In the genomic region with DNA sequence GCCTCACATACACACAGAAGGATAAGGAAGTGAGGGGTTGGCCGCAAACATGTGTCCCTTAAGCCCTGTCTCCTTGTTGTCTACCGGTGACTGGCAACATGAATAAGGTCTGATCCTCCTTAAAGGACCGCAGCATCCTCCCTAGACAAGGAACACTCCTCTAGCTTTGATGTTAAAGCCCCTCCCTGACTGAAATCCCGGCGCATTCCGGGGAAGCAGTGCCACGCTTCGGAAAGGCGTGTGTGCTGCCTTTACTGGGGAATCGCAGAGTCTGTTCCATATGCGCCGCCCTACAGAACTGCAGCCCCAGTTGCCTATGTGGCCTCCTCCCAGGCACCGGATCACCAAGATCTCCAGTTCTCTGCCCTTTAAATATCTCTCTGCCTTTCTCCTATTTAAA, we compare ENCODE assay signal across 7 mouse cellular contexts. TPM values are rescaled to one million over a fixed set of nuclear protein-coding genes. Genes with fewer than 3 reads are reported as not detected.
DNase-seq lines count a peak whose midpoint lies in the region; ATAC-seq lines count a peak whose summit lies in the region.

No protein-coding gene starts in this region.

- no peak for ATAC-seq in heart, embryonic 16.5 days (replicated peaks; ENCODE audit: extremely low read depth, insufficient read depth, low FRiP score)
- ATAC-seq in lung, embryonic 16.5 days (ENCODE audit: low read depth) = no peak

- 1% methylated on average over 13 of the region's 13 CpGs for WGBS in embryonic facial prominence, embryonic 10.5 days
- WGBS in heart, embryonic 16.5 days = under 1% methylated on average over 13 of the region's 13 CpGs
- WGBS in lung, embryonic 16.5 days = under 1% methylated on average over 13 of the region's 13 CpGs

- peaks cover 62% of the 10 kb centered on the region for H3K4me1 ChIP-seq in embryonic facial prominence, embryonic 10.5 days
- peaks cover 17% of the 10 kb centered on the region for H3K4me1 ChIP-seq in heart, embryonic 16.5 days (ENCODE audit: control insufficient read depth, insufficient read depth, low read length)
- H3K4me1 ChIP-seq in lung, embryonic 16.5 days (replicated peaks; ENCODE audit: control insufficient read depth, insufficient read depth, low read length) = peaks cover 4% of the 10 kb centered on the region

- peak overlapping the region; percentile 80 for H3K4me3 ChIP-seq in embryonic facial prominence, embryonic 10.5 days
- H3K4me3 ChIP-seq in heart, embryonic 16.5 days (ENCODE audit: low read length) = peak overlapping the region; percentile 86
- H3K4me3 ChIP-seq in lung, embryonic 16.5 days (ENCODE audit: low read length) = peak overlapping the region; percentile 72

- H3K9me3 ChIP-seq in embryonic facial prominence, embryonic 10.5 days = no peaks in the 10 kb centered on the region
- no peaks in the 10 kb centered on the region for H3K9me3 ChIP-seq in heart, embryonic 16.5 days (replicated peaks; ENCODE audit: control insufficient read depth, low read length)
- H3K9me3 ChIP-seq in lung, embryonic 16.5 days (ENCODE audit: control insufficient read depth, low read length) = no peaks in the 10 kb centered on the region

- peak; percentile 62 to 71 for DNase-seq in cerebellum, adult 18-20 months
- DNase-seq in embryonic facial prominence, embryonic 10.5 days (ENCODE audit: low spot score) = peak; percentile 52
- peak; percentile 49 to 61 for DNase-seq in layer of hippocampus, adult 8-10 months (ENCODE audit: low spot score in 2 of 2)
- peak; percentile 57 for DNase-seq in right cerebral cortex, postnatal 14 days
- DNase-seq in spleen, postnatal 4 days (ENCODE audit: low spot score in 2 of 2) = no peak

- H3K27me3 ChIP-seq in embryonic facial prominence, embryonic 10.5 days (replicated peaks; ENCODE audit: low read depth, poor library complexity, severe bottlenecking) = peaks cover 86% of the 10 kb centered on the region
- peaks cover 20% of the 10 kb centered on the region for H3K27me3 ChIP-seq in heart, embryonic 16.5 days (ENCODE audit: control insufficient read depth, insufficient read depth, low read length)
- H3K27me3 ChIP-seq in lung, embryonic 16.5 days (ENCODE audit: control insufficient read depth, insufficient read depth, low read depth, low read length) = peaks cover 56% of the 10 kb centered on the region

- H3K9ac ChIP-seq in heart, embryonic 16.5 days (ENCODE audit: low read length) = peak overlapping the region; percentile 89
- H3K9ac ChIP-seq in lung, embryonic 16.5 days (ENCODE audit: low read length) = peak overlapping the region; percentile 76

- H3K27ac ChIP-seq in embryonic facial prominence, embryonic 10.5 days (replicated peaks) = no peak overlapping the region
- no peak overlapping the region for H3K27ac ChIP-seq in heart, embryonic 16.5 days (ENCODE audit: low read length)
- H3K27ac ChIP-seq in lung, embryonic 16.5 days (ENCODE audit: low read length) = no peak overlapping the region

- peak overlapping the region; percentile 95 for H3K4me2 ChIP-seq in heart, embryonic 16.5 days (ENCODE audit: low read depth, low read length)
- H3K4me2 ChIP-seq in lung, embryonic 16.5 days (ENCODE audit: low read depth, low read length) = peak overlapping the region; percentile 100

- no peaks in the 10 kb centered on the region for H3K36me3 ChIP-seq in embryonic facial prominence, embryonic 10.5 days (replicated peaks)
- no peaks in the 10 kb centered on the region; the same call in 1 of the 2 replicates for H3K36me3 ChIP-seq in heart, embryonic 16.5 days (ENCODE audit: control insufficient read depth, insufficient read depth)
- H3K36me3 ChIP-seq in lung, embryonic 16.5 days (ENCODE audit: control insufficient read depth, insufficient read depth, low read length) = no peaks in the 10 kb centered on the region

RNA-seq across cellular contexts. Expression of a gene that starts 1.6 kb away (rescaled TPM):
- 1.7 and 1.9 TPM in 2 replicates for polyA plus RNA-seq in embryonic facial prominence, embryonic 10.5 days (2016; fragmentation: Nextera tagmentation; extraction: Ambion mirVana)
- 3.7 and 4.6 TPM in 2 replicates for polyA plus RNA-seq in heart, embryonic 16.5 days (2015; fragmentation: Nextera tagmentation; extraction: Ambion mirVana)
- 100 to 1,000 TPM in 2 of 4 experiments, 10 to 100 TPM in 2; 93.0 to 116 (median 107) TPM for total RNA-seq in layer of hippocampus, adult 8-10 months (2022)
- polyA plus RNA-seq in lung, embryonic 16.5 days (2015; fragmentation: Nextera tagmentation; extraction: Ambion mirVana) = 1.8 and 1.9 TPM in 2 replicates

Comparison
In these comparisons a context has a peak if more than half of its experiments do, and no peak if none do; other contexts are left out.
1. DNase-seq: peak in cerebellum, adult 18-20 months (2 of 2), embryonic facial prominence, embryonic 10.5 days (single experiment), layer of hippocampus, adult 8-10 months (2 of 2) and right cerebral cortex, postnatal 14 days (single experiment); none in spleen, postnatal 4 days (0 of 2).
2. Peak in every context shown above with its lines, with median percentiles within 50 percentile points of each other: H3K4me3 ChIP-seq.